Mouse (Mus musculus): ENCODE measurements around the gene Rxra. TPM values are rescaled to one million over a fixed set of nuclear protein-coding genes. Genes with fewer than 3 reads are reported as not detected.

Gene Rxra
- total and polyA plus RNA-seq, 3 experiments: 2.1 to 5.5 (median 2.4) TPM

- dilution Hi-C loops (cut with MboI; ENCODE audit: extremely low pct_ligation_motif_present, extremely low pct_unique_long_range_greater_than_20kb, low sequenced_read_pairs) (no loop called here), in situ Hi-C loops (cut with MboI; ENCODE audit: low pct_ligation_motif_present, low pct_unique_long_range_greater_than_20kb, low sequenced_read_pairs) (loop anchor here (10.0 kb wide), 1 partner anchor 201 kb away; no protein-coding TSS in a partner anchor)
- H3K9me3 ChIP-seq (replicated peaks; ENCODE audit: low read length): no peaks in the 10 kb centered on the region
- no peak overlapping the region for H3K9ac ChIP-seq (ENCODE audit: insufficient read depth, low read depth)
- H3K27me3 ChIP-seq (replicated peaks): peaks cover 91% of the 10 kb centered on the region
- no peak overlapping the region for H3K4me3 ChIP-seq (replicated peaks in 1 of 3; ENCODE audit: low read depth in 2 of 3, low read length in 2 of 3, poor library complexity in 1 of 3)
- no peak overlapping the region for H3K4me2 ChIP-seq (ENCODE audit: insufficient read depth, low read depth, poor library complexity, severe bottlenecking)
- TF ChIP-seq MAFK (IDR thresholded peaks at IDR 0.05; ENCODE audit: insufficient replicate concordance, low read length): no peak
- no peak for TF ChIP-seq CHD2 (IDR thresholded peaks at IDR 0.05; ENCODE audit: low read length)
- no peak for TF ChIP-seq UBTF (IDR thresholded peaks at IDR 0.05; ENCODE audit: low read depth, low read length)
- no peak for TF ChIP-seq BHLHE40 (IDR thresholded peaks at IDR 0.05; ENCODE audit: low read depth, low read length)
- no peak for TF ChIP-seq IRF4 (IDR thresholded peaks at IDR 0.05; ENCODE audit: low read depth, low read length)
- no peak for TF ChIP-seq ZC3H11A (IDR thresholded peaks at IDR 0.05; ENCODE audit: low read depth, low read length)
- no peak for TF ChIP-seq KAT2A (IDR thresholded peaks at IDR 0.05; ENCODE audit: insufficient replicate concordance, low read length)
- no peak for TF ChIP-seq SMC3 (IDR thresholded peaks at IDR 0.05; ENCODE audit: low read depth, low read length)
- no peak for TF ChIP-seq GABPA (IDR thresholded peaks at IDR 0.05; ENCODE audit: insufficient replicate concordance, low read depth, low read length)
- TF ChIP-seq NRF1 (IDR thresholded peaks at IDR 0.05; ENCODE audit: low read depth, low read length): no peak
- no peak for TF ChIP-seq ETS1 (conservative IDR thresholded peaks at IDR 0.05; ENCODE audit: low read depth, low read length)
- no peaks in the 10 kb centered on the region for H3K79me2 ChIP-seq (replicated peaks; ENCODE audit: control insufficient read depth, extremely low read depth, insufficient read depth, poor library complexity, severe bottlenecking)
- no peak for DNase-seq (ENCODE audit: extremely low read depth)
- H3K27ac ChIP-seq (ENCODE audit: insufficient read depth, low read depth): no peak overlapping the region
- no peaks in the 10 kb centered on the region for H3K36me3 ChIP-seq (replicated peaks in 1 of 2; ENCODE audit: control insufficient read depth in 1 of 2, insufficient read depth in 1 of 2, low read length in 1 of 2)
- H3K4me1 ChIP-seq (ENCODE audit: control insufficient read depth in 1 of 2, insufficient read depth in 2 of 2): no peaks in the 10 kb centered on the region
Observed at GRCm38 (mm10) chr2:27773980-27774730, 97.9 kb downstream of the Rxra start.

- H3K4me2 ChIP-seq (ENCODE audit: insufficient read depth, low read depth, poor library complexity, severe bottlenecking): no peak overlapping the region
- H3K9ac ChIP-seq (ENCODE audit: insufficient read depth, low read depth): no peak overlapping the region
- H3K4me3 ChIP-seq (replicated peaks in 1 of 3; ENCODE audit: low read depth in 2 of 3, low read length in 2 of 3, poor library complexity in 1 of 3): no peak overlapping the region
- H3K27ac ChIP-seq (ENCODE audit: insufficient read depth, low read depth): no peak overlapping the region
- H3K36me3 ChIP-seq (replicated peaks in 1 of 2; ENCODE audit: control insufficient read depth in 1 of 2, insufficient read depth in 1 of 2, low read length in 1 of 2): no peaks in the 10 kb centered on the region
- H3K79me2 ChIP-seq (replicated peaks; ENCODE audit: control insufficient read depth, extremely low read depth, insufficient read depth, poor library complexity, severe bottlenecking): no peaks in the 10 kb centered on the region
- TF ChIP-seq CHD2 (IDR thresholded peaks at IDR 0.05; ENCODE audit: low read length): no peak
- TF ChIP-seq CHD1 (IDR thresholded peaks at IDR 0.05; ENCODE audit: low read depth, low read length): no peak
- TF ChIP-seq MAZ (IDR thresholded peaks at IDR 0.05; ENCODE audit: low read depth, low read length): no peak
- no peak for TF ChIP-seq ETS1 (conservative IDR thresholded peaks at IDR 0.05; ENCODE audit: low read depth, low read length)
- TF ChIP-seq KAT2A (IDR thresholded peaks at IDR 0.05; ENCODE audit: insufficient replicate concordance, low read length): no peak
- no peak for TF ChIP-seq MEF2A (IDR thresholded peaks at IDR 0.05; ENCODE audit: borderline replicate concordance, low read depth, low read length)
- TF ChIP-seq SMC3 (IDR thresholded peaks at IDR 0.05; ENCODE audit: low read depth, low read length): no peak
- no peak for TF ChIP-seq HCFC1 (IDR thresholded peaks at IDR 0.05; ENCODE audit: low read depth, low read length)
- TF ChIP-seq ZKSCAN1 (IDR thresholded peaks at IDR 0.05; ENCODE audit: borderline replicate concordance, low read depth, low read length): no peak
- no peak for TF ChIP-seq ZMIZ1 (IDR thresholded peaks at IDR 0.05; ENCODE audit: low read depth, low read length)
- TF ChIP-seq CTCF (conservative IDR thresholded peaks at IDR 0.05 in 1 of 2, IDR thresholded peaks at IDR 0.05 in 1 of 2; ENCODE audit: low read depth in 2 of 2, low read length in 2 of 2): no peak
- TF ChIP-seq POLR2A (IDR thresholded peaks at IDR 0.05; ENCODE audit: low read depth, low read length): no peak
- TF ChIP-seq JUND (conservative IDR thresholded peaks at IDR 0.05; ENCODE audit: low read depth, low read length): no peak
- TF ChIP-seq MAX (IDR thresholded peaks at IDR 0.05; ENCODE audit: low read length): no peak
- TF ChIP-seq POLR2AphosphoS2 (IDR thresholded peaks at IDR 0.05; ENCODE audit: low read depth, low read length): no peak
- TF ChIP-seq TCF12 (IDR thresholded peaks at IDR 0.05; ENCODE audit: low read depth, low read length): no peak
- TF ChIP-seq NRF1 (IDR thresholded peaks at IDR 0.05; ENCODE audit: low read depth, low read length): no peak
- no peak for TF ChIP-seq RAD21 (IDR thresholded peaks at IDR 0.05; ENCODE audit: low read depth, low read length)
- TF ChIP-seq SIN3A (IDR thresholded peaks at IDR 0.05; ENCODE audit: low read length): no peak
- no peaks in the 10 kb centered on the region for H3K4me1 ChIP-seq (ENCODE audit: control insufficient read depth in 1 of 2, insufficient read depth in 2 of 2)
- no peak for DNase-seq (ENCODE audit: extremely low read depth)
- H3K9me3 ChIP-seq (replicated peaks; ENCODE audit: low read length): no peaks in the 10 kb centered on the region
- dilution Hi-C loops (cut with MboI; ENCODE audit: extremely low pct_ligation_motif_present, extremely low pct_unique_long_range_greater_than_20kb, low sequenced_read_pairs) (no loop called here), in situ Hi-C loops (cut with MboI; ENCODE audit: low pct_ligation_motif_present, low pct_unique_long_range_greater_than_20kb, low sequenced_read_pairs) (loop anchor here (10.0 kb wide), 1 partner anchor 200 kb away; no protein-coding TSS in a partner anchor)
- H3K27me3 ChIP-seq (replicated peaks): peaks cover 91% of the 10 kb centered on the region
Observed at GRCm38 (mm10) chr2:27775006-27775405, 98.8 kb downstream of the Rxra start.

All from CH12.LX (cell line).